Mouse (Mus musculus) liver, embryonic 12.5 days (tissue): ENCODE data around the gene Gna14. TPM values are rescaled to one million over a fixed set of nuclear protein-coding genes. Genes with fewer than 3 reads are reported as not detected.

ENCODE experiments used
- ATAC-seq: fragments of 200-750 bp; cut with Nextera tagmentation; 2 replicates; pipeline ENCODE4 v1.8.0; 2017; ENCODE audit warnings: moderate number of reproducible peaks, mild to moderate bottlenecking, moderate library complexity
- H3K27ac ChIP-seq: fragments of 300-500 bp; sonication (generic); 2 replicates; pipeline ENCODE4 v1.5.1; 2016; ENCODE audit warnings: mild to moderate bottlenecking
- H3K27me3 ChIP-seq: fragments of 300-500 bp; sonication (generic); replicated peaks from 2 replicates; pipeline ENCODE4 v1.6.1; 2016; ENCODE audit warnings: mild to moderate bottlenecking, moderate library complexity
- H3K36me3 ChIP-seq: fragments of 300-500 bp; sonication (generic); 2 replicates; pipeline ENCODE4 v1.6.1; 2016; ENCODE audit warnings: mild to moderate bottlenecking, moderate library complexity
- H3K4me1 ChIP-seq: fragments of 300-500 bp; sonication (generic); 2 replicates; pipeline ENCODE4 v1.6.1; 2016
- H3K4me2 ChIP-seq: fragments of 300-500 bp; sonication (generic); 2 replicates; pipeline ENCODE4 v1.6.1; 2016; ENCODE audit warnings: mild to moderate bottlenecking, moderate library complexity
- H3K4me3 ChIP-seq: fragments of 300-500 bp; sonication (generic); 2 replicates; pipeline ENCODE4 v1.5.1; 2016; ENCODE audit warnings: mild to moderate bottlenecking, moderate library complexity
- H3K9ac ChIP-seq: fragments of 300-500 bp; sonication (generic); 2 replicates; pipeline ENCODE4 v1.6.1; 2016; ENCODE audit warnings: mild to moderate bottlenecking, moderate library complexity
- H3K9me3 ChIP-seq: fragments of 300-500 bp; sonication (generic); replicated peaks from 2 replicates; pipeline ENCODE4 v1.6.1; 2016; ENCODE audit warnings: mild to moderate bottlenecking, moderate library complexity
- WGBS: fragments of 180-500 bp; shearing (Covaris S2); methylation state at CpG from one replicate; pipeline ENCODE4 v1.1.7; 2016; ENCODE audit not compliant: insufficient replicate concordance; 5-methylcytosine and 5-hydroxymethylcytosine counted together
- polyA plus RNA-seq: library from polyadenylated mRNA; unstranded; fragments of >200 nt; fragmentation: Nextera tagmentation; extraction: Ambion mirVana; gene quantifications from 2 replicates; pipeline ENCODE4 v1.2.1, GENCODE M21; 2016

Gna14 gene
- 1.6 and 1.7 TPM in 2 replicates for polyA plus RNA-seq

- peak; percentile 66 for ATAC-seq
- peaks cover 45% of the 10 kb centered on the region for H3K27me3 ChIP-seq
- H3K4me2 ChIP-seq, result peak within 1 kb of the TSS; percentile 79
- no peaks in the 10 kb centered on the region for H3K36me3 ChIP-seq
- H3K27ac ChIP-seq, result no peak within 1 kb of the TSS; the same call in 1 of the 2 replicates
- peaks cover 23% of the 10 kb centered on the region for H3K4me1 ChIP-seq
- H3K4me3 ChIP-seq, result peak within 1 kb of the TSS; percentile 51
- H3K9me3 ChIP-seq, result no peaks in the 10 kb centered on the region
- WGBS, result 2% methylated on average over 27 of the region's 27 CpGs
- peak within 1 kb of the TSS; percentile 42 for H3K9ac ChIP-seq
These were observed at the start of gene Gna14 for GRCm38 (mm10) chr19:16435531-16436231. TSS of gene Gna14 (plus strand) at chr19:16435762.

GRCm38 (mm10) chr19:16386514-16386913 is 49.0 kb upstream of the Gna14 start:
- ATAC-seq, result no peak

DNA sequence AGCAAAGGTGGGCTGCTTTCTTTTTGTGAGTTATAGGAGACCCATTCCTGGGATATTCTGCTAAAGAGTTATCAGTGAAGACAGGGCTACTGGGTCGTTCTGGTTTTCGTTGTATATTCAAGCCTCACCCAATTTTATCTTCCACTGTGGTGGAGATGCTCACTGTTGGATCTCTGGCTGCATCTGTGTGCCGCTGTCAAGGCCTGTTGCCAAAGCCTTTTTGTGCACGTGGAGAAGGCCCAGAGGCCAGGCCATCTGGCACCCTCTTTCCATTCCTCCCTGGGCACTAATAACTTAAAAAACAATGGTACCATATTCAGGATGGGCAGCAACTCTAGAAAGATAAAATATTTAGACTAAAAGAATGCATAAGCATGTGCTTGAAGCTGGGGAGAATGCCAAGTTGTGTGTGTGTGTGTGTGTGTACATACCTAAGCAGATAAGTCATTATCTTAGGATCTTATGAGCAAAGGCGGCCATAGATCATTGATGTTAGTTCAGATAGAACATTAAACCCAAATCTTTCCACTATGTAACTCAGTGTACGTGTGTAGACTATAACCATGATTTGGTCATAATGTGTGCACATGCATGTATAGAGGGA is 45.3 kb upstream of the Gna14 start:
- no peak overlapping the region for H3K27ac ChIP-seq
- no peaks in the 10 kb centered on the region for H3K4me1 ChIP-seq
- ATAC-seq, result no peak
- no peaks in the 10 kb centered on the region for H3K27me3 ChIP-seq
- H3K4me2 ChIP-seq, result no peak overlapping the region
- no peak overlapping the region for H3K4me3 ChIP-seq
- 66% methylated on average over 6 of the region's 6 CpGs for WGBS
- H3K9me3 ChIP-seq, result no peaks in the 10 kb centered on the region
- no peaks in the 10 kb centered on the region for H3K36me3 ChIP-seq
- H3K9ac ChIP-seq, result no peak overlapping the region

More at GRCm38 (mm10) chr19:16386514-16386913, 49.0 kb upstream of the Gna14 start:
- H3K4me2 ChIP-seq, result no peak overlapping the region
- 0 out of 2 replicates have a peak, but pooled peaks cover 2% of the 10 kb centered on the region for H3K36me3 ChIP-seq
- no peak overlapping the region for H3K27ac ChIP-seq
- H3K9ac ChIP-seq, result no peak overlapping the region
- no peaks in the 10 kb centered on the region for H3K9me3 ChIP-seq
- no peak overlapping the region for H3K4me3 ChIP-seq
- 75% methylated on average over 6 of the region's 6 CpGs for WGBS
- H3K27me3 ChIP-seq, result no peaks in the 10 kb centered on the region
- H3K4me1 ChIP-seq, result 0 out of 2 replicates have a peak, but pooled peaks cover 4% of the 10 kb centered on the region

- Histone ChIP-seq H3K36me3 (no peaks in the 10 kb centered on the region), H3K4me2 (no peak overlapping the region), H3K4me1 (no peaks in the 10 kb centered on the region), H3K27ac (no peak overlapping the region), H3K27me3 (no peaks in the 10 kb centered on the region), H3K9me3 (no peaks in the 10 kb centered on the region), H3K9ac (no peak overlapping the region), H3K4me3 (no peak overlapping the region)
- 67% methylated on average over 5 of the region's 5 CpGs for WGBS
- no peak for ATAC-seq
These were observed 41.2 kb upstream of the Gna14 start for GRCm38 (mm10) chr19:16394381-16394780.

DNA sequence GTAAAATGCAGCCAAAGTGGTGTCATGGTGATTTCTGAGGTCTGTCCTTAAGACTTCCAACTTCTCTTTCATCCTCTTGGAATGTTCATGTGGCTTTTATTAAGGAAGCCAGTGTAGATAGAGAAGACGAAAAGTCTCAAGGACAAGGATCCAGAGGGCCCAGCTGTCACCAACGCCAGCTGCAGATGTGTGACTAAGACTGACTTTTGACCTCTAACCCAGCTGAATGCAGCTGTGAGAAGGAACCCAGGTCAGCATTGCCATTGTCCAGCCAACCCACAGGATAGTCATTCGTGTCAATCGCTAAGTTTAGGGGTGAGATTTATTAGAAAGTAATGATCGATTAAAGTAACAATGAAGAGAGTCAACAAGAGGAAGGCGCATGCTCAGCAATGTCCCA is 32.5 kb upstream of the Gna14 start:
- H3K27me3 ChIP-seq, result no peaks in the 10 kb centered on the region
- no peaks in the 10 kb centered on the region for H3K4me1 ChIP-seq
- no peak overlapping the region for H3K4me3 ChIP-seq
- no peak overlapping the region for H3K27ac ChIP-seq
- no peak overlapping the region for H3K4me2 ChIP-seq
- H3K9ac ChIP-seq, result no peak overlapping the region
- no peak for ATAC-seq
- 72% methylated on average over 6 of the region's 6 CpGs for WGBS
- H3K36me3 ChIP-seq, result no peaks in the 10 kb centered on the region
- no peaks in the 10 kb centered on the region for H3K9me3 ChIP-seq

DNA sequence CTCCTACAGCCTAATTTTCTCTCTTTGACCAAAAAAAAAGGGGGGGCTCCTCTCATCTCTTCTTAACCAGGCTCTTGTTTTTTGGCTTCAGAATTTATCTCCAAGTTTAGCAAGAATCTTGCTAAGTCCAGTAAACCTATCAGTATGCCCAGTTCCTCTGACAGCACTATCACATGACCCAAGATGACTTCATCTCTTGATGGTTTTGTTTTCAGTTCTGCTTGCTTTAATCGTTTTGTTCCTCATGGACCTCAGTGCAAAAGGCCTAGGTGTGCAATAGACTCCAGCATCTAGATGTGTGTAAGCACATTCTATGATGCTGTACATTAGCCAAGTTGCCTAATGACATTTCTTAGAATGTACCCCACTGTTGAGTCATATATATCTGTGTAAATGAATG is 27.8 kb upstream of the Gna14 start:
- H3K36me3 ChIP-seq, result no peaks in the 10 kb centered on the region
- no peak overlapping the region for H3K27ac ChIP-seq
- H3K4me1 ChIP-seq, result no peaks in the 10 kb centered on the region
- no peak overlapping the region for H3K4me2 ChIP-seq
- WGBS, result 57% methylated on average over 1 of the region's 1 CpGs
- H3K4me3 ChIP-seq, result no peak overlapping the region
- H3K9me3 ChIP-seq, result no peaks in the 10 kb centered on the region
- no peaks in the 10 kb centered on the region for H3K27me3 ChIP-seq
- no peak for ATAC-seq
- H3K9ac ChIP-seq, result no peak overlapping the region

GRCm38 (mm10) chr19:16411302-16411701 is 24.3 kb upstream of the Gna14 start:
- Histone ChIP-seq H3K4me3 (no peak overlapping the region), H3K27ac (no peak overlapping the region), H3K27me3 (no peaks in the 10 kb centered on the region), H3K4me1 (no peaks in the 10 kb centered on the region), H3K9ac (no peak overlapping the region), H3K9me3 (no peaks in the 10 kb centered on the region), H3K36me3 (no peaks in the 10 kb centered on the region), H3K4me2 (no peak overlapping the region)
- ATAC-seq, result no peak

DNA sequence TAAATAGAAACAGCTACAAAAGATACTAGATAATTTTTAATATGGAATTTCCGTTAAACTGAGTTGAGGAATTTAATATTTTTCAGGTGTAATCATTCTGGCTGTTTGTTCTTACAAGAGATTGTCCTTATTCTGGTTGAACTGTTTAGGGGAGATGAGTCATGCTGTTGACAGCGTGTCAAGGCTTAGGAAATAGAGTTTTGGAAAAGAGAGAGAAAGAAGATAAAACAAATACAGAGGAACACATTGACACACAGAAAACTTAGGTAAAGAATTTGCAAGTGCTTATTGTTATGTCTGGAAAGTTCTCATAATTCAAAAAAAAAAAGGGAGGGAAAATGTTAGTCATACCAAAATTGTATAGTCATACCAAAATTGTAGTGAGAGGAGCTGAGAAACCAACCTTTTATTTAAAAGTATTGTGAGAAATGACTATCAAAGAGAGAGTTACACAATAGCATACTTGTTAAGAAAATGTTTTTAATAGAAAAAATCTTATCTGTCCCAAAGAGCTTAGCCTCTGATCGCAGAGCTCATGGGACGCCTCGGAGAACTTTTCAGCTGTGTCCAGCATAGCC is 17.4 kb upstream of the Gna14 start:
- no peak for ATAC-seq

DNA sequence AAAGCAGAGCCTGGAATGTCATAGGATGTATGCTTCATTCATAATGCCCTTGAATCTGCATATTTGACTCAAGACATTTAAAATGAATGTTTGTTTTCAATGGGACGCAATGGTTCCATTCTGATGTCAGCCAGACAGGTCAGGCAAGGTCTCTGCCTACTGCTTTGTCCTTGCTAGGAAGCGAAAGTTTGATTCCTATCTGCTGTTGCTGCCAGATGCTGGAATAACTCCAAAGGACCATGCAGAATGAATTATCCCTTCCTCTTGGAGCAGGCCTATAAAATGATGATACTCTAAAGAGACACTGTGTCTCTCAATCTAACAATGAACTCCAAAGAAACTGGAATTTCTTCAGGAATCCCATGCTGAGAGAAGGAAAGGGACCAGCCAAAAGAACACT is 10.0 kb upstream of the Gna14 start:
- Histone ChIP-seq H3K9me3 (peaks cover 9% of the 10 kb centered on the region), H3K4me2 (no peak overlapping the region), H3K9ac (no peak overlapping the region), H3K27ac (no peak overlapping the region), H3K36me3 (no peaks in the 10 kb centered on the region), H3K4me3 (no peak overlapping the region), H3K4me1 (no peaks in the 10 kb centered on the region), H3K27me3 (no peaks in the 10 kb centered on the region)
- no peak for ATAC-seq
- 69% methylated on average over 2 of the region's 2 CpGs for WGBS

More for the DNA sequence above, 17.4 kb upstream of the Gna14 start:
- Histone ChIP-seq H3K4me2 (no peak overlapping the region), H3K4me3 (no peak overlapping the region), H3K9me3 (no peaks in the 10 kb centered on the region), H3K36me3 (no peaks in the 10 kb centered on the region), H3K9ac (no peak overlapping the region), H3K4me1 (no peaks in the 10 kb centered on the region), H3K27ac (no peak overlapping the region), H3K27me3 (no peaks in the 10 kb centered on the region)
- 77% methylated on average over 5 of the region's 5 CpGs for whole genome bisulfite sequencing

GRCm38 (mm10) chr19:16431368-16431767 is 4.2 kb upstream of the Gna14 start:
- Histone ChIP-seq H3K9ac (no peak overlapping the region), H3K4me3 (no peak overlapping the region), H3K36me3 (no peaks in the 10 kb centered on the region), H3K4me2 (no peak overlapping the region), H3K27me3 (peaks cover 17% of the 10 kb centered on the region), H3K9me3 (peaks cover 9% of the 10 kb centered on the region), H3K4me1 (peaks cover 15% of the 10 kb centered on the region), H3K27ac (no peak overlapping the region)
- 75% methylated on average over 8 of the region's 8 CpGs for WGBS
- ATAC-seq, result no peak

DNA sequence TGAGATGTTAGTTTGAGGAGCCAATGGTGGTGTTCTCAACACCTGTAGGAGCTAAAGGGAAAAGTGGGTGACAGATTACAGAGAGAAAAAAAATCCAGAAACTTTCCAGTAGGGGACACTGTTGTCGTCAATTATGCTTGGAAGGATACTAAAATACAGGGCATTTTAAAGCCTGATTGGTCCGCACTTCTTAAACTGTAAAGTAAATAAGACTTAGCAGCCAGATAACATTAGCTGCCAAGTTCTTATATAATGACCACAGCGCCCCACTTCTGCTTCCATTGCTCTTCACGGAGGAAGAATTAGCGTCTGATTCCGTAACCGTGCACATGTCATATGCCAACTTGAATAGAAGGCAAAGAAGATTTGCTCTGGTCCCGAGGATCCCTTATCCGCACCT is 683 bp upstream of the Gna14 start:
- peaks cover 45% of the 10 kb centered on the region for H3K27me3 ChIP-seq
- ATAC-seq, result no peak
- H3K9ac ChIP-seq, result no peak overlapping the region
- H3K9me3 ChIP-seq, result no peaks in the 10 kb centered on the region
- peak overlapping the region; percentile 79 for H3K4me2 ChIP-seq
- 17% methylated on average over 9 of the region's 9 CpGs for WGBS
- peak overlapping the region; percentile 51 for H3K4me3 ChIP-seq
- peaks cover 23% of the 10 kb centered on the region for H3K4me1 ChIP-seq
- H3K27ac ChIP-seq, result no peak overlapping the region
- H3K36me3 ChIP-seq, result no peaks in the 10 kb centered on the region
